Mouse (Mus musculus) liver, embryonic 16.5 days (tissue): ENCODE results near the gene Trappc3. TPM values are rescaled to one million over a fixed set of nuclear protein-coding genes. Genes with fewer than 3 reads are reported as not detected.

Experiments used
- ATAC-seq: fragments of 200-750 bp; cut with Nextera tagmentation; 2 replicates; pipeline ENCODE4 v1.8.0; 2017; ENCODE audit warnings: low read depth, mild to moderate bottlenecking, moderate number of reproducible peaks, moderate library complexity
- H3K27ac ChIP-seq: fragments of 300-500 bp; sonication (generic); 2 replicates; pipeline ENCODE4 v1.5.1; 2014; ENCODE audit warnings: mild to moderate bottlenecking, low read length
- H3K27me3 ChIP-seq: fragments of 300-500 bp; sonication (generic); 2 replicates; pipeline ENCODE4 v1.6.1; 2014; ENCODE audit warnings: low read depth, low read length, mixed read lengths; ENCODE audit not compliant: control insufficient read depth, insufficient read depth
- H3K36me3 ChIP-seq: fragments of 300-500 bp; sonication (generic); 2 replicates; pipeline ENCODE4 v1.6.1; 2014; ENCODE audit warnings: mild to moderate bottlenecking; ENCODE audit not compliant: control insufficient read depth, insufficient read depth
- H3K4me1 ChIP-seq: fragments of 300-500 bp; sonication (generic); 2 replicates; pipeline ENCODE4 v1.6.1; 2014; ENCODE audit warnings: low read depth, low read length, mixed read lengths; ENCODE audit not compliant: control insufficient read depth
- H3K4me2 ChIP-seq: fragments of 300-500 bp; sonication (generic); 2 replicates; pipeline ENCODE4 v1.6.1; 2014; ENCODE audit warnings: low read depth, low read length, mixed read lengths
- H3K4me3 ChIP-seq: fragments of 300-500 bp; sonication (generic); 2 replicates; pipeline ENCODE4 v1.5.1; 2014; ENCODE audit warnings: low read depth, mild to moderate bottlenecking, low read length
- H3K9ac ChIP-seq: fragments of 300-500 bp; sonication (generic); 2 replicates; pipeline ENCODE4 v1.6.1; 2014; ENCODE audit warnings: low read depth, low read length
- H3K9me3 ChIP-seq: fragments of 300-500 bp; sonication (generic); replicated peaks from 2 replicates; pipeline ENCODE4 v1.6.1; 2016; ENCODE audit warnings: low read length; ENCODE audit not compliant: control insufficient read depth
- WGBS: fragments of 180-500 bp; shearing (Covaris S2); extraction: QIAGEN DNeasy Blood & Tissue Kit; methylation state at CpG from one replicate; pipeline ENCODE4 v1.1.7; 2014; ENCODE audit not compliant: insufficient replicate concordance; 5-methylcytosine and 5-hydroxymethylcytosine counted together
- polyA plus RNA-seq: library from polyadenylated mRNA; unstranded; fragments of >200 nt; fragmentation: Nextera tagmentation; extraction: Ambion mirVana; gene quantifications from 2 replicates; pipeline ENCODE4 v1.2.1, GENCODE M21; 2015

Trappc3 gene
- polyA plus RNA-seq, 1 experiment from 2014 or later: 29.3 TPM

DNA sequence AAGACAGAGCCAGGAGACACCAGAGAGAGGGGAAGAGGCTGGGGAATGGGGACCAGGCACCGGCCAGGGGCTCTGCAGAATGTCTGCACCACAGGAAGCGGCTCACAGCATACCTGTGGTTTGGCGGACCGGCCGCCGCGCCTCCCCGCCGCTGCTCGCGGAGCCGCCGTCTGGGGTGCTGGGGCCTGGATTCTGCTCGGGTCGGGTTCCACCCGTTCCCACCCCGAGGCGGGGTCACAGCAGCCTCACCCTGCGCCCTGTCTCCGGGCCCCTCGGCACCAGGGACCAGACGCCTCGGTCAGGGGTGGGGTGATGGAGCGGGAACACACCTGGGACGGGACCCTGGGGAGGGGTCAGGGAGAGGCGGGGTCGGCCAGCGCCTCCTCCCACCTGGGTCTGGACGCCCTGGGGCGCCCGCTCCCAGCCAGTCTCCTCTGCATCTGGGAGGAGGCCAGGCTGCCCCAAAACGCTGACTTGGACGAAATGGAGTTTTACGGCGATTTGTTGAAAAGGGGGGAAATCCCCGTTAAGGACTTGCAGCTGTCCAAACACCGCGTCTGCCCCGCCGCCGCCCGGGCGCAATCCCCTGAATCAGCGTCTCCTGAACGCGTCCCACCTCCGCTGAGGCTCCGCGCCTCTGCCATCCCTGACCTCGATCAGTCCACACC lies 38.9 kb downstream of the Trappc3 start:
- H3K4me3 ChIP-seq: peak overlapping the region; percentile 24
- WGBS: 2% methylated on average over 50 of the region's 50 CpGs
- no peak for ATAC-seq
- H3K36me3 ChIP-seq: no peaks in the 10 kb centered on the region
- H3K27me3 ChIP-seq: peaks cover 60% of the 10 kb centered on the region
- H3K9me3 ChIP-seq: no peaks in the 10 kb centered on the region; the same call in 1 of the 2 replicates
- no peak overlapping the region for H3K9ac ChIP-seq
- peak overlapping the region; percentile 42 for H3K4me2 ChIP-seq
- H3K27ac ChIP-seq: no peak overlapping the region
- H3K4me1 ChIP-seq: peaks cover 4% of the 10 kb centered on the region

DNA sequence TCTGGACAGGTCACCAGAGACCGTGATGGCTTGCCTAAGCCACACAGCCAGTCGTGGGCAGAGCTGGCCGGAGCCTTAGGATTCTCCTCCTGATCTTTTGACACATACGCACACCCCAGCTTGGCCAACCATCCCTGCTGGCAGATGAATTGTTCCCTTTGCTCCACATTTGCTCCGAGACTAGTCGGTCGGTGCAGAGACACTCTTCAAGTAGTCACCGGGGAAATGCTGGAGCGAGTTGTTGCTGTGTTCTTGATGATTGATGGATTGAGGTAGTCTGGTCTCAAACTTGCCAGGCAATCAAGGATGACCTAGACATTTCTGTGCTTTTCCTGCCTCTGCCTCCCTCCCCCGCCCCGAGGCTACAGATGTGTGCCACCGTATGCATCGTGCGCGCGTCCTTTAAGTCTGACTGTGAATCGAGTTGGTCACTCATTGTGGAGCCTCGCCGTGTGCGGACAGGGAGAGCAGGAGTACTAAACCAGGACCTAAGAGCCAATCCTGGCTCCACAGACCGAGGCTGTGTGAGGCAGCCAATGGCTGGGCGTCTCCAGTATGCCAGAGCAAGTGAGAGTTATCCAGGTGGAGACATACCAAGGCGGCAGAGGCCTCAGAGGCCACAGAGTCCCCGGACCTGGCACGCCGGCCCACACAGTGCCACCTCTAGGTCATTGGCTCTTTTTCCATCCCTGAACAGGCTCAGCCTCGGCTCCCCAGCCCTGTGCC lies 39.6 kb downstream of the Trappc3 start:
- Histone ChIP-seq H3K4me2 (0 out of 2 replicates have a peak overlapping the region, but pooled peaks have one; percentile 42), H3K4me1 (peaks cover 4% of the 10 kb centered on the region), H3K4me3 (no peak overlapping the region), H3K9me3 (no peaks in the 10 kb centered on the region; the same call in 1 of the 2 replicates), H3K36me3 (no peaks in the 10 kb centered on the region), H3K27me3 (peaks cover 53% of the 10 kb centered on the region), H3K9ac (no peak overlapping the region), H3K27ac (no peak overlapping the region)
- 7% methylated on average over 27 of the region's 27 CpGs for WGBS
- ATAC-seq: no peak

DNA sequence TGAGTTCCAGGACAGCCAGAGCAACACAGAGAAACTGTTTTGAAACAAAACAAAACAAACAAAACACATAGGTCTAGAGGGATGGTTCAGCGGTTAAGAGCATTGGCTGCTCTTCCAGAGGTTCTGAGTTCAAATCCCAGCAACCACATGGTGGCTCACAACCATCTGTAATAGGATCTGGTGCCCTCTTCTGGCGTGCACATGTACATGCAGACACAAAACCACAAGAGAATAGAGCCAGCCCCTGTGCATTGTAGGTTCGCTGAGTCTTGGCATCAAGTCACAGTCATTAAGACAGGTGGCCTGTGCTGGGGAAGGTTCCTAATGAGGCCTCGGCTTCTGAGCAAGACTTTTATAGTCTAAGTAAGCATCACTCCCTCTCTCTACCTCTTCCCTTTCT lies 41.8 kb downstream of the Trappc3 start:
- ATAC-seq: no peak
- no peaks in the 10 kb centered on the region; the same call in none of the 2 replicates for H3K4me1 ChIP-seq
- 52% methylated on average over 4 of the region's 4 CpGs for WGBS

DNA sequence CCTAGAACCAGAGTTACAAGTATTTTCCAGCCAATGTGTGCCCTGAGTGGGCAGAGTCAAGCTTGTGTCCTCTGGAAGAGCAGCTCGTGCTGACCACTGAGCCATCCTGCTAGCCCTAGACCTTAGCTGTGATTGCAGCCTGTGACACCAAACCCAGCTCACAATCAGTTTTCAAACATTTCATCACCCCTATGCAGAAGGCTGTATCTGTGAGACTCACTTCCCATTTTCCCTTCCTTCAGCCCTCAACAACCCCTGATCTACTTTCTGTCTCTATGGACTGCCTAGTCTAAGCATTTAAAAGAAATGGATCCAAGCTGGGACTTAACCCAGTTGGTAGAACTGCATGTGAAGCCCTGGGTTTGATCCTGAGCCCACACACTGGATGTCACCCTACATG lies 43.3 kb downstream of the Trappc3 start:
- no peak overlapping the region for H3K4me3 ChIP-seq
- H3K36me3 ChIP-seq: no peaks in the 10 kb centered on the region
- no peaks in the 10 kb centered on the region; the same call in 1 of the 2 replicates for H3K9me3 ChIP-seq
- no peak overlapping the region for H3K4me2 ChIP-seq
- WGBS: 51% methylated on average over 1 of the region's 1 CpGs
- H3K27me3 ChIP-seq: peaks cover 29% of the 10 kb centered on the region
- H3K4me1 ChIP-seq: peaks cover 3% of the 10 kb centered on the region
- ATAC-seq: no peak
- H3K27ac ChIP-seq: no peak overlapping the region
- no peak overlapping the region for H3K9ac ChIP-seq

More for the DNA sequence above, 41.8 kb downstream of the Trappc3 start:
- no peak overlapping the region for H3K4me3 ChIP-seq
- H3K36me3 ChIP-seq: no peaks in the 10 kb centered on the region
- H3K4me2 ChIP-seq: no peak overlapping the region
- no peak overlapping the region for H3K9ac ChIP-seq
- H3K27ac ChIP-seq: no peak overlapping the region
- peaks cover 40% of the 10 kb centered on the region for H3K27me3 ChIP-seq
- no peaks in the 10 kb centered on the region; the same call in 1 of the 2 replicates for H3K9me3 ChIP-seq

DNA sequence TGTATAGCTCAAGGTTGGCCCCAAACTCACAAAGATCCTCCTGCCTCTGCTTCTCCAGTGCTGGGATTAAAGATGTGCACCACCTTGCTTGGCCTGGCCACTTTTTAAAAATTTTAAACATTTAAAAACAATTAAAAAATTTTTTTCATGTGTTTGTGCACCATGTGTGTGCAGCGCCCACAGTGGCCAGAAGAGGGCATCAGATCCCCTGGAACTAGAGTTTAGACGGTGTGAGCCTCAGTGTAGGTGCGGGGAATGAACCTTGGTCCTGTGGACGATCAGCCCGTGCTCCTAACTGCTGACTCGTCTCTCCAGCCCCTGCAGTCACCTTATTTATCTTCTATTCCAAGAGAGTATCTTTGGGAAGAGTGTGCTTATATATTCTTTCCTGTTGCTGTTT lies 43.9 kb downstream of the Trappc3 start:
- no peak overlapping the region for H3K9ac ChIP-seq
- H3K27ac ChIP-seq: no peak overlapping the region
- H3K4me1 ChIP-seq: peaks cover 3% of the 10 kb centered on the region
- no peaks in the 10 kb centered on the region; the same call in 1 of the 2 replicates for H3K9me3 ChIP-seq
- WGBS: 71% methylated on average over 6 of the region's 6 CpGs
- H3K36me3 ChIP-seq: no peaks in the 10 kb centered on the region
- ATAC-seq: no peak
- peaks cover 23% of the 10 kb centered on the region for H3K27me3 ChIP-seq
- no peak overlapping the region for H3K4me3 ChIP-seq
- H3K4me2 ChIP-seq: no peak overlapping the region

DNA sequence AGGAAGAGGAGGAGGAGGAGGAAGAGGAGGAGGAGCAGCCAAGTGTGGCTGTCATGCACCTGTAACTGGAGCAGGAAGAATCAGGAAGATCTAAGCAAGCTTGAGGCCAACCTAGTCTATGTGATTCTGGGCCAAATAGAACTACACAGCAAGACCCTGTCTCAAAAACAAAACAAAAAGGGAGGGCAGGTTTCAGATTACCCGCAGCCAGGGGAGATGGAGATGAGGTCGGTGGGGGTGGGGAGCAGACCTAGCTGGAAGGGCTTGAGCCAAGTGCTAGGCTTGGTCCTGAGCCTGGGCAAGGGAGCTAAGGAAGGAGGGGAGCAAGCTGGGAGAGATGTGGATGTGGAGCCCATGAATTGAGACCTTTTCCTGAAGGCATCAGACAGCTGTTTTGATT lies 44.7 kb downstream of the Trappc3 start:
- no peaks in the 10 kb centered on the region; the same call in 1 of the 2 replicates for H3K9me3 ChIP-seq
- no peak overlapping the region for H3K9ac ChIP-seq
- 0 out of 2 replicates have a peak, but pooled peaks cover 3% of the 10 kb centered on the region for H3K4me1 ChIP-seq
- no peak overlapping the region for H3K27ac ChIP-seq
- 25% methylated on average over 2 of the region's 2 CpGs for WGBS
- H3K4me2 ChIP-seq: no peak overlapping the region
- no peak for ATAC-seq
- H3K36me3 ChIP-seq: no peaks in the 10 kb centered on the region
- no peak overlapping the region for H3K4me3 ChIP-seq
- H3K27me3 ChIP-seq: peaks cover 15% of the 10 kb centered on the region

DNA sequence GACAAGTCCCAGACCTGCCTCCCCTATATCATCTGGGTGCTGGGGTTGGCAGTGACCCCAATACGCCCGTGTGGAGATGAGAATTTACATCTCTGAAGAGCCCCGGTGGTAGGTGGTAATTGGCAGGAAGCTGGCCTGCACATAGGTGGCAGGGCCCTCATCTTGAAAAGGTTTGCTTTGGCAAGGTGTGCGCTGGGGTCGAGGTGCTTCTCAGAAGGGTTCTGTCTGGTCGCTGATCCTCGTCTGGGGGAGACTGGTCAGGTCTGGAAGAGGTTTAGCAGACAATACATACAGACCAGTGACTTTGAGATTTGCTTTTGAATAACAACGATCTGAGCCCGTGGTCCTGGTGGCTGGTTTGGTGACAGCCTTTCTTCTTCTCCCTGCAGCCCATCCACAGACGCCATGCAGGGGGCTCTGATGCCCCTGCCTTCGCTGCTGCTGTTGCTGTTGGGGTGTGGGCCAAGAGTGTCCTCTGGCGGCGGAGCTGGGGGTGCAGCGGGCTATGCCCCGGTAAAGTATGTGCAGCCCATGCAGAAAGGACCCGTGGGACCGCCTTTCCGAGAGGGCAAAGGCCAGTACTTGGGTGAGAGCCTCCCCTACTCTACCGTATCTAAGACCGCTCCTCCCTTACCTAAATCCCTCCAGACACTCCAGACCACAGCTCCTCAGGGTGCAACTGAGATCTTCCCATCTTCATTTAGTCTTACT lies 47.2 kb downstream of the Trappc3 start:
- Histone ChIP-seq H3K9ac (no peak overlapping the region), H3K36me3 (no peaks in the 10 kb centered on the region), H3K4me2 (peak overlapping the region; percentile 12; the same call in 1 of the 2 replicates), H3K27ac (no peak overlapping the region), H3K9me3 (no peaks in the 10 kb centered on the region; the same call in 1 of the 2 replicates), H3K27me3 (no peaks in the 10 kb centered on the region), H3K4me1 (0 out of 2 replicates have a peak, but pooled peaks cover 3% of the 10 kb centered on the region), H3K4me3 (no peak overlapping the region)
- no peak for ATAC-seq
- WGBS: 14% methylated on average over 20 of the region's 20 CpGs

DNA sequence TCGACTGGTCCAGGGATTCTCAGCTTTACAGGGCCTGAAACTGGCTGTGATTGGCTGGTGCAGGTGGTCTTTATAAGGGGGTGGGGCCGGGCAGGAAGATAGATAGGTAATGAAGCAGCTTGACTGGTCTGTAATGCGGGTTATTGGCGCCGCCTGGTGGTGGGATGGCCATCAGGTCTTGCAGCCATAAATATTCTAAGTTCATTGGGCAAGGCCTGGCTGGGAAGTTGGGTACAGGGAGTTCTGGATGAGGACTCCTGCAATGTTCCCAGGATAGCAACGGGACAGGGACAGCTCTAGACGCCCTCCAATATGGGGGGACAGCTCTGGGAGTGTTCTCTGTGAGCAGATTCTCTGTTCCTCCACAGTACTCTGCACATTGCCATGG lies 47.8 kb downstream of the Trappc3 start:
- Histone ChIP-seq H3K27me3 (no peaks in the 10 kb centered on the region), H3K4me1 (0 out of 2 replicates have a peak, but pooled peaks cover 3% of the 10 kb centered on the region), H3K27ac (no peak overlapping the region), H3K36me3 (no peaks in the 10 kb centered on the region), H3K9ac (no peak overlapping the region), H3K4me3 (no peak overlapping the region), H3K4me2 (peak overlapping the region; percentile 12; the same call in 1 of the 2 replicates), H3K9me3 (no peaks in the 10 kb centered on the region; the same call in 1 of the 2 replicates)
- under 1% methylated on average over 7 of the region's 7 CpGs for WGBS
- no peak for ATAC-seq
